Mouse (Mus musculus) hindbrain, embryonic 12.5 days (tissue): ENCODE measurements around the gene Mlph. TPM values are rescaled to one million over a fixed set of nuclear protein-coding genes. Genes with fewer than 3 reads are reported as not detected.

Experiments
- ATAC-seq: fragments of 200-750 bp; cut with Nextera tagmentation; 2 replicates; pipeline ENCODE4 v1.8.0; 2017; ENCODE audit warnings: moderate TSS enrichment; ENCODE audit not compliant: low FRiP score
- H3K27ac ChIP-seq: fragments of 300-500 bp; sonication (generic); 2 replicates; pipeline ENCODE4 v1.5.1; 2016; ENCODE audit warnings: mild to moderate bottlenecking
- H3K27me3 ChIP-seq: fragments of 300-500 bp; sonication (generic); 2 replicates; pipeline ENCODE4 v1.6.1; 2016; ENCODE audit warnings: mild to moderate bottlenecking
- H3K36me3 ChIP-seq: fragments of 300-500 bp; sonication (generic); 2 replicates; pipeline ENCODE4 v1.6.1; 2016; ENCODE audit warnings: mild to moderate bottlenecking
- H3K4me1 ChIP-seq: fragments of 300-500 bp; sonication (generic); 2 replicates; pipeline ENCODE4 v1.6.1; 2016
- H3K4me2 ChIP-seq: fragments of 300-500 bp; sonication (generic); replicated peaks from 2 replicates; pipeline ENCODE4 v1.6.1; 2016; ENCODE audit warnings: mild to moderate bottlenecking
- H3K4me3 ChIP-seq: fragments of 300-500 bp; sonication (generic); 2 replicates; pipeline ENCODE4 v1.5.1; 2016; ENCODE audit warnings: mild to moderate bottlenecking
- H3K9ac ChIP-seq: fragments of 300-500 bp; sonication (generic); 2 replicates; pipeline ENCODE4 v1.6.1; 2016; ENCODE audit warnings: mild to moderate bottlenecking, moderate library complexity
- H3K9me3 ChIP-seq: fragments of 300-500 bp; sonication (generic); replicated peaks from 2 replicates; pipeline ENCODE4 v1.6.1; 2016; ENCODE audit warnings: mild to moderate bottlenecking
- WGBS: fragments of 180-500 bp; shearing (Covaris S2); methylation state at CpG from one replicate; pipeline ENCODE4 v1.1.7; 2016; 5-methylcytosine and 5-hydroxymethylcytosine counted together
- polyA plus RNA-seq: library from polyadenylated mRNA; unstranded; fragments of >200 nt; fragmentation: Nextera tagmentation; extraction: Ambion mirVana; gene quantifications from 2 replicates; pipeline ENCODE4 v1.2.1, GENCODE M21; 2016

Mlph gene
- polyA plus RNA-seq, 1 experiment from 2014 or later: 0.09 TPM

DNA sequence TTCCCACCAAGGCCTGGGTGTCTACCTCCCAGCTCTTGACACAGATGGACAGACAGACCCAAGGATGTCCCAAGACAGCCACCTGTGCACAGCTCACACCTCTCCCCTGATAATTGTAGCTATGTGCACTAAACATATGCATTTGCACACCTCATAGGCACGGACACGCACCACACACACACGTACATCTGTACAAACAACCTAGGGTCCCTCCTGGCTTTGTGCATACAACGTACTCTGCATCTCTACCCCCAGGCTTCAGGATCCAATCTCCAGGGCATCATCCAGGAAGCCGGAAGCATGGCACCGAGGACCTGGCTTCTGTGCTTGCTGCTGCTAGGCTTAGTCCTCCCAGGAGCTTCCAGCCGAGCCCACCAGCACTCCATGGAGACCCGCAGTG lies 37.9 kb downstream of the Mlph start, which contains the start of gene Prlh:
Prlh (plus strand) TSS at position 301 of the 400 bp plus-strand sequence.
- Histone ChIP-seq H3K27me3 (no peaks in the 10 kb centered on the region), H3K4me3 (no peak within 1 kb of the TSS), H3K9me3 (no peaks in the 10 kb centered on the region), H3K9ac (no peak within 1 kb of the TSS), H3K4me1 (no peaks in the 10 kb centered on the region), H3K27ac (no peak within 1 kb of the TSS), H3K36me3 (no peaks in the 10 kb centered on the region), H3K4me2 (no peak within 1 kb of the TSS)
- ATAC-seq: no peak
- WGBS: 85% methylated on average over 8 of the region's 8 CpGs

DNA sequence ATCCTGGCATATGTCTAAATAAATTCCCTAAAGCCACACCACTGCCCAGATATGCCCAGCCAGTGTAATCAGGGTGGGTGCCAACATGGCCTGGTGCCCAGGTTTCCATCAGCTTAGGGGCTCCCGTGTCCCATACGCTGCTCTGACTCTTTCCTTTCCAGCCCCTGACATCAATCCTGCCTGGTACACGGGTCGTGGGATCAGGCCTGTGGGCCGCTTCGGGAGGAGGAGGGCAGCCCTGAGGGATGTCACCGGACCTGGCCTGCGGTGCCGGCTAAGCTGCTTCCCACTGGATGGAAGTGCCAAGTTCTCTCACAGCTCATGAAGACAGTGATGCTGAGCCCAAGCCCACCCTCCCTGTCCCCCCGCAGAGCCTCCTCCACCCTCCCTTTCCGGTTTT lies 38.8 kb downstream of the Mlph start:
- 74% methylated on average over 11 of the region's 11 CpGs for WGBS
- Histone ChIP-seq H3K27me3 (0 out of 2 replicates have a peak, but pooled peaks cover 3% of the 10 kb centered on the region), H3K9me3 (no peaks in the 10 kb centered on the region), H3K4me3 (no peak overlapping the region), H3K4me2 (no peak overlapping the region), H3K9ac (no peak overlapping the region), H3K4me1 (no peaks in the 10 kb centered on the region), H3K36me3 (no peaks in the 10 kb centered on the region), H3K27ac (no peak overlapping the region)
- ATAC-seq: no peak

DNA sequence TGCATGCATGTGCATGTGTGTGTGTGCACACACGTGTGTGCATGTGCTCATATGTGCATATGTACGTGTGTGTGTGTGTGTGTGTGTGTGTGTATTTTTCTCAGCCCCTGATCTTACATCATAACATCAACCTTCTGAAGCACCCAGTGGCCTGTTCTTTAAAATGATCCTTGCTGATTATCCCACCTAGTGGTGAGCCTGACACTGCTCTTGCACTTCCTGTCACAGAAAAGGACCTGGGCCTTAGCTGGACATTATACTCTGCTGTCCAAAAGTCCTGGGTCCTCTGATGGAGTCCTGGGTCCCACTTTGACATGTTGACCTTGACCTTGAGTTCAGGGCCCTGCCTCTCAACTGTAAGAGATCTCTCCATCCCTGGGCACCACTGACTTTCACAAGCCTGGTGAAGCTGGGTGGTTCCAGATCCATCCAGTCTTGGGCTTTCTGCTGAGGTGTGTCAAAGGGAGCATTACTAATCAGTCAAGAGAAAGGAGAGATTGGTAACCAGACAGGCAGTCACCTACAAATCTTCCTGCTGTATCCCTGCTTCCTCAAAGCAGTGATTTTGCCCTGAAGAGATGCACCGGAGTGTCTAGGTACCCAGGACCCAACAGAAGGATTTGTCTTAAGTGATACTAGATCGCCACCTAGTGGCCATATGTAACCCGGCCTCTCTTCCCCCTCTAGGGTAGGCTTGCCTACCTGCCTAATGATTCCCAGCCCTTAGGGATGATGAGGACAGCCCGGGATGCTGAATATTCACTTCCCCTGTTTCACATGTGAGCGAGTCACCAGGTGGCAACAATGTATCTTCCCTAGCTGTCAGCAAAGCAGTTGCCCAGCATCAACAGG lies 41.6 kb downstream of the Mlph start:
- H3K36me3 ChIP-seq: no peaks in the 10 kb centered on the region
- ATAC-seq: peak; percentile 58
- WGBS: 39% methylated on average over 7 of the region's 7 CpGs
- H3K4me3 ChIP-seq: no peak overlapping the region
- H3K9me3 ChIP-seq: no peaks in the 10 kb centered on the region
- H3K4me2 ChIP-seq: no peak overlapping the region
- no peak overlapping the region for H3K27ac ChIP-seq
- H3K27me3 ChIP-seq: 0 out of 2 replicates have a peak, but pooled peaks cover 3% of the 10 kb centered on the region
- H3K9ac ChIP-seq: no peak overlapping the region
- H3K4me1 ChIP-seq: no peaks in the 10 kb centered on the region

DNA sequence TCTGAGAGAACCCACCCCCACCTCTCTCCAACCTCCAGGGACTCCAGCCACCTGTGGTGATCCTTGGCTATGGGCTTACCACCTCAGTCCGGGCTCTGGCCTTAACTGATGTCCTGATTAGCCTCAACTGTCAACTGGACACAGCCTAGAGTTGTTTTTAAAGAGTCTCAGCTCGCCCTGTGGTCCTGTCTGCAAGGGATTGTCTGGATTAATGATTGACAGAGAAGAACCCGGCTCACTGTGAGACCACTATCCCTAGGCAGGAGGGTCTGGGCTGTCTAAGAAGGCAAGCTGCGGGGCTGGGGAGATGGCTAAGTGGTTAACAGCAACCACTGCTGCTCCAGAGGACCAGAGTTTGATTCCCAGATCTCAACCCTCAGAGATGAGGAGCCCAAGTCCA lies 47.6 kb downstream of the Mlph start:
- no peak overlapping the region for H3K9ac ChIP-seq
- no peak overlapping the region for H3K4me2 ChIP-seq
- H3K36me3 ChIP-seq: no peaks in the 10 kb centered on the region
- H3K9me3 ChIP-seq: no peaks in the 10 kb centered on the region
- H3K4me3 ChIP-seq: no peak overlapping the region
- H3K27ac ChIP-seq: no peak overlapping the region
- peaks cover 3% of the 10 kb centered on the region; the same call in 1 of the 2 replicates for H3K27me3 ChIP-seq
- no peak for ATAC-seq
- 32% methylated on average over 4 of the region's 4 CpGs for WGBS
- peaks cover 2% of the 10 kb centered on the region; the same call in 1 of the 2 replicates for H3K4me1 ChIP-seq

DNA sequence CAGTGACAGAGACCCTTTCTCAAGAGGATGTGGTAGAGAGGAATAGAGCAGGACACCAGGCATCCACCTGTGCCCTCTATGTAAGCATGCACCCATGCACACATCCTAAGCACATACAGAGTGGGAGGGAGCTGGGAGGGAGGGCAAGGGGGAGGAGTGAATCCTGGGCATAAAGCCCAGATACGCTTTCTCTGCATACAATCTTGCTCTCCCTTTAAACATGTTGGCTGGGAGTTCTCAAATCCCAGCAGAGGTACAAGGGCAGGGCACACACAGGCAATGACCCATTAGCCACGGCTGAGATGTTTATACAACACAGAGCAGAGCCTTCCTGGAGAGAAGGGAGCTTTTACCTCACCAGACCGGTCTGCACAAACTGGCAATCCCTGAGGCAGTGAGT lies 48.1 kb downstream of the Mlph start:
- Histone ChIP-seq H3K27me3 (peaks cover 3% of the 10 kb centered on the region; the same call in 1 of the 2 replicates), H3K36me3 (no peaks in the 10 kb centered on the region), H3K9me3 (no peaks in the 10 kb centered on the region), H3K4me3 (no peak overlapping the region), H3K4me2 (no peak overlapping the region), H3K9ac (no peak overlapping the region), H3K4me1 (peaks cover 2% of the 10 kb centered on the region; the same call in 1 of the 2 replicates), H3K27ac (no peak overlapping the region)
- no peak for ATAC-seq
- 28% methylated on average over 3 of the region's 3 CpGs for WGBS

DNA sequence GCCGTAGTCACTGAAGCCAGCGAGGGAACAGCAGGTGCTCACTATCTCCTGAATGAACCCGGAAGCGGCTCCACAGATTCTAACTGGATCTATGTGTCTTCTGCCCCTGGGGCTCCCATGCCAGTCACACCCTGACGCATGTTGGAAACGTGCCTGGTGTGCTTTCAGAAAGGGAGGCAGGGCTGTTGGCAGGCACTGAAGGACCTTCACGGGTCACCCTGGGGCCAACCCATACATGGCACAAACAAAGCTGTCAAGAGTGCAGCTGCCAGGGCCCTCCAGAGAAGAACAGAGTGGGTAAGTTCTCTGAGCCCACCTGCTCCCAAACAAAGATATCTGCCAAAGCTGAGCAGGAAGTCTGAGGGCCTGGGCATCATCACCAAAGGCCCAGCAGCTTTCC lies 52.7 kb downstream of the Mlph start:
- Histone ChIP-seq H3K4me1 (peaks cover 12% of the 10 kb centered on the region), H3K36me3 (no peaks in the 10 kb centered on the region), H3K27ac (no peak overlapping the region), H3K4me3 (no peak overlapping the region), H3K9ac (no peak overlapping the region), H3K4me2 (no peak overlapping the region), H3K27me3 (peaks cover 2% of the 10 kb centered on the region; the same call in 1 of the 2 replicates), H3K9me3 (no peaks in the 10 kb centered on the region)
- ATAC-seq: no peak
- 60% methylated on average over 7 of the region's 7 CpGs for WGBS

DNA sequence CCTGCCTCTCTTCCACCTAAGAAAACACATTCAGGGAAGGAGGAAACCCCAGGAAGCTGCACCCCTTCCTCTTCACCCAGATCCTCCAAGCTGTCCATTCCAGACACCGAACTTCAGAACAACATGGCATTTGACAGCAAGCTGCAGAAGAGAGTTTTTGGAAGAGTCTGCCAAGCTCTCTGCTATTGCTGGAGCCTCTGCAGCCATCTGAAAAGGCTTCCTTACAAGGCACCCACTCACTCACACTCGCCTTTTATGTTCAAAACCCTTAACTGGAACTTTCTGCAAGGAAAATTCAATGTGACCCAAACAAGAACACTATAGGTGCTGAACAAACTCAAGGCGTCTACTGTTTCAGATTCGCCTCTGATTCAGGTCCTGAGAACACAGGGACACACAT lies 53.8 kb downstream of the Mlph start:
- Histone ChIP-seq H3K4me2 (no peak overlapping the region), H3K27me3 (peaks cover 5% of the 10 kb centered on the region; the same call in 1 of the 2 replicates), H3K36me3 (no peaks in the 10 kb centered on the region), H3K27ac (no peak overlapping the region), H3K4me1 (peaks cover 22% of the 10 kb centered on the region), H3K9me3 (no peaks in the 10 kb centered on the region), H3K9ac (no peak overlapping the region), H3K4me3 (no peak overlapping the region)
- ATAC-seq: no peak
- WGBS: 86% methylated on average over 4 of the region's 4 CpGs

DNA sequence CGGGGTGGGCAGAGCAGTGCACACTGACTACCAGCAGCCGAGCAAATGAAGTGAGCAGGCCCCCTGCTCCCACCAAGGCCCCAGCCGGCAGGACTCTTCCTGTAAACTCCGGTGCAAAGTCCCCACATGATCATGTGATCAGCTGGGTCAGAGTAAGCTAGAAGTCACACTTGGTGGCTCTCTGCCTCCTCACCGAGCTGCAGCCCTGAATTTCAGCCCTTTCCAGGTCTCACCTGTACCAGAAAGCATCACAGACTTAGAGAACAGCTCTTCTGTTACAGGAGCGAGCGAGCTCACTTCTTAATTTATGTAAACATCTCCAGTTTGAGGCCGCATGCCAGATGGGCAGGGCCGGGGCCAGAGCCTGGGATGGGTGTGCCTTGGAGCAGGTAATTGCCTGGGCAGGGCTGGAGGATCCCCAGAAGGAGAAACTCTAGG lies 54.5 kb downstream of the Mlph start, which contains the start of gene Rab17:
Rab17 (minus strand) TSS at position 315 of the 438 bp plus-strand sequence.
- Histone ChIP-seq H3K4me2 (no peak within 1 kb of the TSS), H3K4me3 (no peak within 1 kb of the TSS), H3K36me3 (no peaks in the 10 kb centered on the region), H3K9ac (no peak within 1 kb of the TSS), H3K27me3 (peaks cover 5% of the 10 kb centered on the region; the same call in 1 of the 2 replicates), H3K27ac (no peak within 1 kb of the TSS), H3K9me3 (no peaks in the 10 kb centered on the region), H3K4me1 (peaks cover 28% of the 10 kb centered on the region)
- ATAC-seq: no peak
- 40% methylated on average over 9 of the region's 9 CpGs for WGBS

DNA sequence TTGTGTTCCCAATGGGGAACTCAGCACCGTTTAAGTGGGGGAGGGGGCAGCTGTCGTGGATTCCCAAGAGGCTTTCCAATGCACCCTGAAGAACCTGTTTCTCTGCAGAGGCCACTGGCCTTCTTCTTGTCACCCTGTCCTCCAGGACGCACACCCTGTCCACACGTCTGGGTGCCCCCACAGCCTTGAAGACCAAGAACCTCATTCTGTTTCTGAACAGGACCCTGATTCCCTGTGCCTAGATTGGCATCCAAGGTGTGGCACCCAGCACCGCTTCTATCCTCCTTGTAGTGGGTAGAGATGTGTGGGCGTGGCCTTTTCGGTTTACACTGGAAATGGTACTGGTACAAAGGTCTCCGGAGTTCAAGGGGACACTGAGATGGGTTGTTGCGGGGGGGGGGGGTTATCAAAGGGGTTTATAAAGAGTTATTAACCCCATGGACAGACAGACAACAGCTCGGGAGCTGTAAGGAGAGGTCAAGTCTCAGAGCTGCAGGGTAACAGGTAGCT lies 55.1 kb downstream of the Mlph start:
- ATAC-seq: no peak
- H3K4me3 ChIP-seq: no peak overlapping the region
- H3K4me2 ChIP-seq: no peak overlapping the region
- H3K27ac ChIP-seq: no peak overlapping the region
- H3K9ac ChIP-seq: no peak overlapping the region
- 75% methylated on average over 10 of the region's 10 CpGs for WGBS
- peaks cover 34% of the 10 kb centered on the region for H3K4me1 ChIP-seq
- H3K9me3 ChIP-seq: no peaks in the 10 kb centered on the region
- H3K36me3 ChIP-seq: no peaks in the 10 kb centered on the region
- peaks cover 5% of the 10 kb centered on the region; the same call in 1 of the 2 replicates for H3K27me3 ChIP-seq

DNA sequence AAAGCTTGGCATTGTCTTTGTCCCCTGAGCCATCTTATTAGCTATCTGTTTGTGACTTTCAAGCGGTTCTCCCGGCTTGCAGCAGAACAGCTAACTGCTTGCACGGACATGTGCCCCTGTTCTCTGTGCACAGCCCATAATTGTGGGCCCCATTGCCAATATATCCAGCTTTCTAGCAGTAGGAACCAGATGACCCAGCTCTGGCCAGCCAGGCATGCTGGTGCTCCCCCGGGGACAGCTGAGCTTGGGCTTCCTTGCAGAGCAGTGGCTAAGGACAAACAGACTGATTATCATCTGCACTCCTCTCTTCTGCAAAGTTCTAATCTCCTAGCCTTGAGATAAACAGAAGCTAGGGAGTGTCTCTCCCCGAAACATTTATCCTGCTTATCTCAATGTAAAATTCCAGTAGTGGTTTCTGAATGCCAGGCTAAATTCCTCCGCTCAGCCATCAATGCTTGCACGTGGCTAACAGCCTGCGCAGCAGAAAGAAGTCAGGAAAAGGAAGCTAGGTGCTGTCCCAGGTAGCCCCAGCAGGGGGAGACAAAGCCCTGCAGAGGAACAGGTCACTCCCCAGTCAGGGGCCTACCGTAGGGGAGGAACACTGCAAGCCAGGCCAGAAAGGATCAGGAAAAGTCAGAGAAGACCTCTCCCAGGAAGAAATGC lies 58.2 kb downstream of the Mlph start:
- Histone ChIP-seq H3K9me3 (no peaks in the 10 kb centered on the region), H3K4me1 (peaks cover 51% of the 10 kb centered on the region), H3K27ac (no peak overlapping the region), H3K4me3 (no peak overlapping the region), H3K9ac (no peak overlapping the region), H3K4me2 (peak overlapping the region; percentile 7; the same call in 1 of the 2 replicates), H3K36me3 (no peaks in the 10 kb centered on the region), H3K27me3 (peaks cover 5% of the 10 kb centered on the region; the same call in 1 of the 2 replicates)
- peak; percentile 52 for ATAC-seq
- 17% methylated on average over 9 of the region's 9 CpGs for WGBS

DNA sequence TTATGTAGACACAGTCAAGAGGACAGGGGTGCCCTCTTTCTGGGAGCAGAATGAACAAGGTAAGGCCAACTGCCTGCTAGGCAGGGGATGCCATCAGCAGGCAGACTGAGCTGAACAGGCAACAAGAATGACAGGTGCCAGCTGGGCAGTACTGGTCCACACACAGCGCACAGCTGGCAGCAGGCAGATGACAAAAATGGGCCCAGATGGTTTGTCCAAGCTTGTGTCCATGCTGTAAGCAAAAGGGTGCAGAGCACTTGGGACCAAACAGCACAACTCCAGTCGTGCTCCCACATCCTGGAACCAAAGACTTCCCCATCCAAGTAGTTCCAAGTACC lies 58.7 kb downstream of the Mlph start:
- no peak overlapping the region for H3K27ac ChIP-seq
- ATAC-seq: 0 out of 2 replicates have a peak, but pooled peaks have one; percentile 3
- no peak overlapping the region for H3K4me2 ChIP-seq
- H3K27me3 ChIP-seq: peaks cover 5% of the 10 kb centered on the region; the same call in 1 of the 2 replicates
- no peak overlapping the region for H3K4me3 ChIP-seq
- peaks cover 51% of the 10 kb centered on the region for H3K4me1 ChIP-seq
- H3K36me3 ChIP-seq: no peaks in the 10 kb centered on the region
- WGBS: 82% methylated on average over 2 of the region's 2 CpGs
- H3K9ac ChIP-seq: no peak overlapping the region
- no peaks in the 10 kb centered on the region for H3K9me3 ChIP-seq
